Mouse (Mus musculus): ENCODE results near the gene Ccdc149. TPM values are rescaled to one million over a fixed set of nuclear protein-coding genes. Genes with fewer than 3 reads are reported as not detected.

The Ccdc149 gene
- polyA plus RNA-seq, 1 experiment from 2014 or later = 2.2 TPM

DNA sequence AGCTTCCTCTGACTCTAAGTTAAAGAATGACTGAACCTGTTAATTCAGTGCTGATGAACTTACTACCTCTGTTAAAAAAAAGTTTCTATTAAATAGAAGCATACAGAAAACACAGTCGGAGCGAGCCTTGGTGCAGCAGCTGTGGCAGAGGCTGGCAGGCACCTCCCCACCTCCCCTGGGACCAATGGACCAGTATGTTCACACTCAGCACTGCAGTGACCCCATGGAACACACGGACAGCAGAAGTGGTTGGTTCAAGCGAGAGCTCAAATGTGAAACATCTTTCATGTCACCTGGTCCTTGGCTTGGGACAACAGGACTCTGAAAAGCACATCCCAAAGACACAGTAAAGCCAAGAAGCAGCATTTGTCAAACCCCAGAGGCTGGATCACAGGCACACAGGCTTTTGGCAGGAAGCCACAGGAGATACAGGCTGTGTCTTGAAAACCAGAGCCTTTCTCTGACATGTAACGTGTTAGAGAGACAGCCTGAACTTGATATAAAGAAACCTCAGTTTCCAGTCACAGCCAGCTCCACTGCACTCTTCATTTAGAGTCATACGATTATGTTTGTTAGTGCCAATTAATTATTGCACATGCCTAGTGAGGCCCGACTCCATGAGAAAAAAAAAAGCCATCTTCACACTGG, 62.5 kb downstream of the Ccdc149 start:
- 79% methylated on average over 7 of the region's 7 CpGs for WGBS
- no peak for ATAC-seq (ENCODE audit: insufficient read depth, low FRiP score, low TSS enrichment)
- no peaks in the 10 kb centered on the region for H3K36me3 ChIP-seq (ENCODE audit: control insufficient read depth, insufficient read depth, low read length)
- no peaks in the 10 kb centered on the region for H3K9me3 ChIP-seq (ENCODE audit: control insufficient read depth, low read length)
- DNase-seq (ENCODE audit: low spot score) = no peak
- no peak overlapping the region for H3K9ac ChIP-seq (ENCODE audit: low read length)
- no peak overlapping the region for H3K4me2 ChIP-seq (ENCODE audit: low read depth)
- H3K4me1 ChIP-seq (ENCODE audit: control insufficient read depth, insufficient read depth, low read length) = no peaks in the 10 kb centered on the region
- H3K27me3 ChIP-seq (ENCODE audit: control insufficient read depth, insufficient read depth, low read length) = no peaks in the 10 kb centered on the region
- no peak overlapping the region for H3K27ac ChIP-seq (ENCODE audit: low read depth, low read length)
- H3K4me3 ChIP-seq (ENCODE audit: low read depth, low read length) = no peak overlapping the region

DNA sequence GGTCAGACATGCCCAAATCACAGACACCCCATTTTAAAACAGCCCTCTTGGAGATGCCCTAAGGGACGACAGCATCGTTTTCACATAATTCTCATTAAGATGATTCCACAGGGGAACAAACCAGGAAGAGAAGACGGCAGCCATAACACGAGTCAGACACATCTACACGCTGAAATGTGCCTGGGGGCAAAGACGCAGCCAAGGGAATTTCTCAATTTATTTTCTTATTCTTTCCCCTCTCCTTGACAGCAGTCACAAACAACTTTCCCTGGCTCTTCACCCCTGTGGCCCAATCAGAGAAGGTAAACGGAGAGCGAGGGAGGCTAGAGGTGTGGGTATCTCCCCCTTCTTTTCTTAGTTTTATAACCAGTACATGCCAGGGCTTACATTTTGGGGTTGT, 66.9 kb downstream of the Ccdc149 start:
- Histone ChIP-seq H3K4me2 (ENCODE audit: low read depth) (no peak overlapping the region), H3K4me1 (ENCODE audit: control insufficient read depth, insufficient read depth, low read length) (no peaks in the 10 kb centered on the region), H3K36me3 (ENCODE audit: control insufficient read depth, insufficient read depth, low read length) (no peaks in the 10 kb centered on the region), H3K9me3 (ENCODE audit: control insufficient read depth, low read length) (no peaks in the 10 kb centered on the region), H3K9ac (ENCODE audit: low read length) (no peak overlapping the region), H3K27ac (ENCODE audit: low read depth, low read length) (no peak overlapping the region), H3K4me3 (ENCODE audit: low read depth, low read length) (no peak overlapping the region), H3K27me3 (ENCODE audit: control insufficient read depth, insufficient read depth, low read length) (no peaks in the 10 kb centered on the region)
- DNase-seq (ENCODE audit: low spot score) (no peak), ATAC-seq (ENCODE audit: insufficient read depth, low FRiP score, low TSS enrichment) (no peak)
- WGBS = 73% methylated on average over 8 of the region's 8 CpGs

- no peaks in the 10 kb centered on the region for H3K27me3 ChIP-seq (ENCODE audit: control insufficient read depth, insufficient read depth, low read length)
- H3K9me3 ChIP-seq (ENCODE audit: control insufficient read depth, low read length) = no peaks in the 10 kb centered on the region
- DNase-seq (ENCODE audit: low spot score) (no peak), ATAC-seq (ENCODE audit: insufficient read depth, low FRiP score, low TSS enrichment) (no peak)
- WGBS = 84% methylated on average over 4 of the region's 4 CpGs
- H3K27ac ChIP-seq (ENCODE audit: low read depth, low read length) = no peak overlapping the region
- no peaks in the 10 kb centered on the region for H3K4me1 ChIP-seq (ENCODE audit: control insufficient read depth, insufficient read depth, low read length)
- no peaks in the 10 kb centered on the region for H3K36me3 ChIP-seq (ENCODE audit: control insufficient read depth, insufficient read depth, low read length)
- H3K4me2 ChIP-seq (ENCODE audit: low read depth) = no peak overlapping the region
- H3K9ac ChIP-seq (ENCODE audit: low read length) = no peak overlapping the region
- H3K4me3 ChIP-seq (ENCODE audit: low read depth, low read length) = no peak overlapping the region
Measured at GRCm38 (mm10) chr5:52393756-52394155, 77.6 kb downstream of the Ccdc149 start.

DNA sequence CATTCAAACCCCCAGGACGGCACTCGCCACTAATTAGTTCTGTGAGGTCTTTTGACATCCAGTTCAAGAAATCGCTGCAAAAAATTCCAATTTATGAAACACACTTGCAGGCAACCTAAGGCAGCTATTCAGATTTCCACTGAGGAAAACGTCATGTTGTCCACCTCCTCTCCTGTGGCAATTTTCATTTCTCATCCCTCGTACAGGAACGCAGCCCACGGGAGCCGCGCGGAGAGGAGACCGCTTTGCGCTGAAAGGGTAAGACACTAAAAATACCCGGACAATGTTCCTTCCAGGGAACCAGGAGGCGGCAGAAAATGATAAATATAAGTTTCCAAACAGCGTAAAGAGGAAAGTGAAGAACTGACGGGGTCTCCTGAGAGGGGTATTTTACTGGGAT, 79.8 kb downstream of the Ccdc149 start:
- no peak overlapping the region for H3K4me3 ChIP-seq (ENCODE audit: low read depth, low read length)
- no peaks in the 10 kb centered on the region for H3K27me3 ChIP-seq (ENCODE audit: control insufficient read depth, insufficient read depth, low read length)
- no peaks in the 10 kb centered on the region for H3K9me3 ChIP-seq (ENCODE audit: control insufficient read depth, low read length)
- H3K4me2 ChIP-seq (ENCODE audit: low read depth) = no peak overlapping the region
- no peak for DNase-seq (ENCODE audit: low spot score)
- no peak overlapping the region for H3K27ac ChIP-seq (ENCODE audit: low read depth, low read length)
- H3K36me3 ChIP-seq (ENCODE audit: control insufficient read depth, insufficient read depth, low read length) = no peaks in the 10 kb centered on the region
- no peaks in the 10 kb centered on the region for H3K4me1 ChIP-seq (ENCODE audit: control insufficient read depth, insufficient read depth, low read length)
- 67% methylated on average over 16 of the region's 16 CpGs for WGBS
- H3K9ac ChIP-seq (ENCODE audit: low read length) = no peak overlapping the region
- ATAC-seq (ENCODE audit: insufficient read depth, low FRiP score, low TSS enrichment) = no peak

- WGBS = 89% methylated on average over 6 of the region's 6 CpGs
- H3K4me1 ChIP-seq (ENCODE audit: control insufficient read depth, insufficient read depth, low read length) = no peaks in the 10 kb centered on the region
- H3K36me3 ChIP-seq (ENCODE audit: control insufficient read depth, insufficient read depth, low read length) = no peaks in the 10 kb centered on the region
- H3K4me3 ChIP-seq (ENCODE audit: low read depth, low read length) = no peak overlapping the region
- ATAC-seq (ENCODE audit: insufficient read depth, low FRiP score, low TSS enrichment) = no peak
- no peak overlapping the region for H3K9ac ChIP-seq (ENCODE audit: low read length)
- no peak overlapping the region for H3K4me2 ChIP-seq (ENCODE audit: low read depth)
- no peak for DNase-seq (ENCODE audit: low spot score)
- no peaks in the 10 kb centered on the region for H3K9me3 ChIP-seq (ENCODE audit: control insufficient read depth, low read length)
- H3K27ac ChIP-seq (ENCODE audit: low read depth, low read length) = no peak overlapping the region
- H3K27me3 ChIP-seq (ENCODE audit: control insufficient read depth, insufficient read depth, low read length) = no peaks in the 10 kb centered on the region
Measured at GRCm38 (mm10) chr5:52390381-52390780, 80.9 kb downstream of the Ccdc149 start.

GRCm38 (mm10) chr5:52388092-52388749, 83.1 kb downstream of the Ccdc149 start:
- ATAC-seq (ENCODE audit: insufficient read depth, low FRiP score, low TSS enrichment) = no peak
- Histone ChIP-seq H3K4me1 (ENCODE audit: control insufficient read depth, insufficient read depth, low read length) (no peaks in the 10 kb centered on the region), H3K9me3 (ENCODE audit: control insufficient read depth, low read length) (no peaks in the 10 kb centered on the region), H3K27me3 (ENCODE audit: control insufficient read depth, insufficient read depth, low read length) (no peaks in the 10 kb centered on the region), H3K27ac (ENCODE audit: low read depth, low read length) (no peak overlapping the region), H3K4me2 (ENCODE audit: low read depth) (no peak overlapping the region), H3K4me3 (ENCODE audit: low read depth, low read length) (no peak overlapping the region), H3K9ac (ENCODE audit: low read length) (no peak overlapping the region), H3K36me3 (ENCODE audit: control insufficient read depth, insufficient read depth, low read length) (no peaks in the 10 kb centered on the region)
- DNase-seq (ENCODE audit: low spot score) = no peak
- WGBS = 66% methylated on average over 7 of the region's 7 CpGs

DNA sequence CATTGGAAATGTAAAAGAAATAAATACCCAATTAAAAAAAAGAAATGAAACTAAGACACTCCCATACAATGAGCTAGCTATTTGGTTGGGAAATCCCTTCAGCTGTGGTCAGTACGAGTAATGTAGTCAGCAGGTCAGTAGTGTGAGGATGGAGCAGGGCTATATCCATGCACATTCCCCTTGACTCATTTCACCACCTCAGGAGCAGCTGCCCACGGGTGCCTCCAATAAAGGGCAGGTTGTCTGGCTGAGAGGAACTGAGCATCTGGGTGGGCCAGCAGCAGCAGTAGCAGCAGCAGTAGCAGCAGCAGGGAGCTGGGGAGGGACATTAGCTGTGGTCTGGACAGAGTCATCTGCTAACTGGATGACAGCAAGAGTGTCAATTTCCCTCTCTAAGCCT, 85.3 kb downstream of the Ccdc149 start:
- Histone ChIP-seq H3K4me3 (ENCODE audit: low read depth, low read length) (no peak overlapping the region), H3K9ac (ENCODE audit: low read length) (no peak overlapping the region), H3K9me3 (ENCODE audit: control insufficient read depth, low read length) (no peaks in the 10 kb centered on the region), H3K27ac (ENCODE audit: low read depth, low read length) (no peak overlapping the region), H3K27me3 (ENCODE audit: control insufficient read depth, insufficient read depth, low read length) (no peaks in the 10 kb centered on the region), H3K36me3 (ENCODE audit: control insufficient read depth, insufficient read depth, low read length) (no peaks in the 10 kb centered on the region), H3K4me1 (ENCODE audit: control insufficient read depth, insufficient read depth, low read length) (no peaks in the 10 kb centered on the region), H3K4me2 (ENCODE audit: low read depth) (no peak overlapping the region)
- DNase-seq (ENCODE audit: low spot score) (no peak), ATAC-seq (ENCODE audit: insufficient read depth, low FRiP score, low TSS enrichment) (no peak)
- WGBS = 79% methylated on average over 2 of the region's 2 CpGs

GRCm38 (mm10) chr5:52383748-52384147, 87.6 kb downstream of the Ccdc149 start:
- 86% methylated on average over 5 of the region's 5 CpGs for WGBS

GRCm38 (mm10) chr5:52382837-52383236, 88.5 kb downstream of the Ccdc149 start:
- ATAC-seq (ENCODE audit: insufficient read depth, low FRiP score, low TSS enrichment) (no peak), DNase-seq (ENCODE audit: low spot score) (no peak)
- Histone ChIP-seq H3K36me3 (ENCODE audit: control insufficient read depth, insufficient read depth, low read length) (no peaks in the 10 kb centered on the region), H3K9me3 (ENCODE audit: control insufficient read depth, low read length) (no peaks in the 10 kb centered on the region), H3K4me1 (ENCODE audit: control insufficient read depth, insufficient read depth, low read length) (no peaks in the 10 kb centered on the region), H3K27ac (ENCODE audit: low read depth, low read length) (no peak overlapping the region), H3K4me3 (ENCODE audit: low read depth, low read length) (no peak overlapping the region), H3K4me2 (ENCODE audit: low read depth) (no peak overlapping the region), H3K27me3 (ENCODE audit: control insufficient read depth, insufficient read depth, low read length) (no peaks in the 10 kb centered on the region), H3K9ac (ENCODE audit: low read length) (no peak overlapping the region)
- 76% methylated on average over 8 of the region's 8 CpGs for WGBS

More at GRCm38 (mm10) chr5:52383748-52384147, 87.6 kb downstream of the Ccdc149 start:
- H3K4me1 ChIP-seq (ENCODE audit: control insufficient read depth, insufficient read depth, low read length) = no peaks in the 10 kb centered on the region
- ATAC-seq (ENCODE audit: insufficient read depth, low FRiP score, low TSS enrichment) (no peak), DNase-seq (ENCODE audit: low spot score) (no peak)
- H3K27ac ChIP-seq (ENCODE audit: low read depth, low read length) = no peak overlapping the region
- no peaks in the 10 kb centered on the region for H3K9me3 ChIP-seq (ENCODE audit: control insufficient read depth, low read length)
- no peaks in the 10 kb centered on the region for H3K36me3 ChIP-seq (ENCODE audit: control insufficient read depth, insufficient read depth, low read length)
- H3K4me3 ChIP-seq (ENCODE audit: low read depth, low read length) = no peak overlapping the region
- no peak overlapping the region for H3K4me2 ChIP-seq (ENCODE audit: low read depth)
- no peaks in the 10 kb centered on the region for H3K27me3 ChIP-seq (ENCODE audit: control insufficient read depth, insufficient read depth, low read length)
- H3K9ac ChIP-seq (ENCODE audit: low read length) = no peak overlapping the region
